Mouse (Mus musculus): Measurements from ENCODE around the gene Cbx3.

DNA sequence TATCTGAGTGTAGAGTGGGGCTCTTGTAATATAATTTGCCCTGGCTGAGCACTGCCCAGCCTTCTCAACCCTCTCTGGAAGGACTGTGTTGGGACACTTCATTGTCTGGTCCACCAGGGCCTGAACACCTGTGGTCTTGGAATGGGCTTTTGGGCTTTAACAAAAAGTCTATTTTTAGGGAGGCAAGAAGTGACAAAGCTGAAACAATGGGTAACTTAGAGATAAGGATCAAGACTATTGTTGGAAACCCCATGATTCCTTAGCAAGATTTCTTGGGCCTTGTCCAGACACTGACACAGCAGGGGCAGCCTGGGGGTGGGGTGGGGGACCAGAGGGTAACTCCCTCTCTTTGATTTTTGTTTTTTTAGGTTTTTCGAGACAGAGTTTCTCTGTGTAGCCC is 40.8 kb downstream of the Cbx3 start:
- TF ChIP-seq CTCF (conservative IDR thresholded peaks at IDR 0.05 in 1 of 2, IDR thresholded peaks at IDR 0.05 in 1 of 2; ENCODE audit: low read depth in 2 of 2, low read length in 2 of 2): no peak
- no peak for TF ChIP-seq UBTF (IDR thresholded peaks at IDR 0.05; ENCODE audit: low read depth, low read length)
- no peak for TF ChIP-seq MAX (IDR thresholded peaks at IDR 0.05; ENCODE audit: low read length)
- TF ChIP-seq TCF12 (IDR thresholded peaks at IDR 0.05; ENCODE audit: low read depth, low read length): no peak

Data from CH12.LX (cell line).